Comparison of ENCODE assay signal across 8 mouse cellular contexts in the genomic region with DNA sequence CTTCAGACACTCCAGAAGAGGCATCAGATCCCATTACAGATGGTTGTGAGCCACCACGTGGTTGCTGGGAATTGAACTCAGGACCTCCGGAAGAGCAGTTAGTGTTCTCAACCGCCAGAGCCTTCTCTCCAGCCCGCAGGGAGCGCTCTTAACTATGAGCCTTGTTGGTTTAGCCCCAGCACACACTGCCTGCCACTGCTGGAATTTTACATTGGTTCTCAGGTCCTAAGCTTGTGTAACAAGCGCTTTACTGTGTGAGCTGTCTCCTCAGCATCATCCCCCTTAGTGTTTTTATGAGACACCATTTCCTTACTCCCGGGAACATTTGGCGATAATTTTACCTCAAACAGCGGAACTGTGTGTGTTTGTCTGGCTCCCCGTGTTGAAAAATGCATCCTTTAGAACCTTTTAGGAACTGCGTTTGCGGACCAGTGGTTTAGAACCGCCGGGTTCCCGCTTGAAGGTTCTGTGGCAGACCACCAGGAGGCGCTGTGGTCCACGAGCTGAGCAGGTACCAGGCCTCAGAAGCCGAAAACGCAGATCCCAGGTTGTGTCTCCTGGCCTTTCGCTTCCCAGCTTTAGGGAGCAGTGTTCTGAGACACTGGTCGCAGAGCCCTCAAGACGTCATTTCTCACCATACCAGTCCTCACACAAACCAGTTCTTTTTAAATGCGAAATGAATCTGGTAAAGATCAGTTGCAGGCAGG. TPM values are rescaled to one million over a fixed set of nuclear protein-coding genes. Genes with fewer than 3 reads are reported as not detected.
DNase-seq lines count a peak whose midpoint lies in the region; TF ChIP-seq lines count a peak whose summit lies in the region.

No protein-coding gene starts in this region.

- TF ChIP-seq CTCF in cortical plate, adult 2 months (IDR thresholded peaks at IDR 0.05; ENCODE audit: extremely low read depth, insufficient read depth, low read length) = peak; percentile 92

- H3K4me3 ChIP-seq in cortical plate, adult 2 months (ENCODE audit: insufficient read depth, low read length) = no peak overlapping the region

- no peaks in the 10 kb centered on the region for H3K4me1 ChIP-seq in cortical plate, adult 2 months (ENCODE audit: control insufficient read depth, insufficient read depth, low read length)

- H3K27ac ChIP-seq in cortical plate, adult 2 months (ENCODE audit: insufficient read depth, low read length) = no peak overlapping the region

- DNase-seq in CD8-positive naive resting alpha-beta T cell, adult 2 months (ENCODE audit: low read depth in 2 of 2, low spot score in 2 of 2) = peak; percentile 44 to 60
- peak; percentile 81 to 84 for DNase-seq in adrenal gland, adult 18-20 months (ENCODE audit: low spot score in 2 of 2)
- DNase-seq in gastrocnemius, postnatal 36 days = peak; percentile 59 to 62
- DNase-seq in layer of hippocampus, adult 8-10 months (ENCODE audit: low spot score in 2 of 2) = peak; percentile 38 to 79
- peak; percentile 69 for DNase-seq in lung, postnatal 36 days
- peak; percentile 86 to 88 for DNase-seq in right cerebral cortex, adult 2 months (ENCODE audit: low spot score in 2 of 2)
- peak; percentile 85 for DNase-seq in urinary bladder, postnatal 25 days (ENCODE audit: low spot score)

- intact Hi-C loops in gastrocnemius, postnatal 36 days (cut with DNase I) = loop anchor here (2.0 kb wide), 1 partner anchor 189 kb away; no protein-coding TSS in a partner anchor

- no peak for TF ChIP-seq POLR2A in cortical plate, adult 2 months (IDR thresholded peaks at IDR 0.05; ENCODE audit: extremely low read depth, insufficient read depth, low read length)

RNA-seq across cellular contexts. Expression of a gene that starts 24.7 kb away (rescaled TPM):
- 1 to 10 TPM; 3.9 to 9.6 TPM for total RNA-seq in adrenal gland, adult 18-20 months (2021)
- 140 and 142 TPM in 2 replicates for polyA plus RNA-seq in cortical plate, adult 2 months (2012; rRNA removed)
- 1 to 10 TPM; 3.3 to 3.8 TPM for total RNA-seq in gastrocnemius, postnatal 36 days (2021)
- 100 to 1,000 TPM; 181 to 224 (median 200) TPM for total RNA-seq in layer of hippocampus, adult 8-10 months (2022)

Comparison
In these comparisons a context has a peak if more than half of its experiments do, and no peak if none do; other contexts are left out.
1. RNA of a gene that starts 24.7 kb away (total RNA-seq): 181 to 224 TPM in layer of hippocampus, adult 8-10 months; 3.9 to 9.6 TPM in adrenal gland, adult 18-20 months and 3.3 to 3.8 TPM in gastrocnemius, postnatal 36 days; every median in the first group is over 10 times any median in the second.
2. Peak in every context shown above with its lines, with median percentiles within 50 percentile points of each other: DNase-seq.